Mouse (Mus musculus) urinary bladder, postnatal 14 days (tissue): ENCODE measurements around the gene Nptx1.

ENCODE experiments used
- DNase-seq: peaks from one replicate; pipeline ENCODE4 v3.0.0; 2021; ENCODE audit warnings: low spot score

Nptx1 gene

GRCm38 (mm10) chr11:119491690-119492087 is 55.9 kb downstream of the Nptx1 start:
- peak; percentile 20 for DNase-seq

GRCm38 (mm10) chr11:119490861-119491689 is 56.5 kb downstream of the Nptx1 start, which contains the start of gene Endov:
TSS of gene Endov (plus strand) at chr11:119491347.
- peak; percentile 99 for DNase-seq
